Mouse (Mus musculus) layer of hippocampus, adult 9-10 months (tissue): ENCODE measurements at regions not wholly inside any gene's neighbourhood (a gene's known extent, or its start where the extent isn't known, plus 50 kb on each side); places are given as distances from the start of the nearest gene placed in this dataset.

Source experiments
- DNase-seq: peaks from one replicate; pipeline ENCODE4 v3.0.0; 2022; ENCODE audit warnings: low spot score

DNA sequence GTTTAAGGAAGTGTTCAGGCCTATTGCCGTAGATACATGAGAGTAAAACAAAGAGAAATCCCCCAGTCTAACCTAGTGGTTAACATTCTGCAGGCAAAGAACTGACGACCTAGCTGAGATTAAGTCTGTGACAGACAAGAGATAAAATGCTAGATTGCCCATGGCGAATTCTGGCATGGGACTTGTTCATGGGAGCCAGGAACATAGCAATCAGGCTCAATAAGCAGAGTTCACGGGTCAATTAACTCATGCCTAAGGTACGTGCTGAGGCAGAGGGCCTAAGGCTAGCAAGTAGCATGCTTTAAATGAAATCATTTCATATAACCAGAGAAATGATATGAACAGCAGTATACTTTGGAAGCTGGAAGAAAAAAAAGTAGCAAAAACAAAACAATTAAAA, 1119.2 kb upstream of the Adgrl2 start:
- no peak for DNase-seq

DNA sequence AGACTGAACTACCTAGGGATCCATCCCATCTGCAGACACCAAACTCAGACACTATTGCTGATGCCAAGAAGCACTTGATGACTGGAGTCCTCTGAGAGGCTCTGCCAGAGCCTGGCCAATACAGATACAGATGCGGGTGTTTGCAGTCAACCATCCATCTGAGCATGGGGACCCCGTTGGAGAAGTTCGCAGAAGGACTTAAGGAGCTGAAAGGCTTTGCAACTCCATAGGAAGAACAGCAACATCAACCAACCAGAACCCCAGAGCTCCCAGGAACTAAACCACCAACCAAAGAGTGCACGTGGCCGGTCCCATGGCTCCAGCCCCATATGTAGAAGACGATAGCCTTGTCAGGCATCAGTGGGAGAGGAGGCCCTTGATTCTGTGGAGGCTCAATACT, 1121.9 kb upstream of the Adgrl2 start:
- DNase-seq = no peak

DNA sequence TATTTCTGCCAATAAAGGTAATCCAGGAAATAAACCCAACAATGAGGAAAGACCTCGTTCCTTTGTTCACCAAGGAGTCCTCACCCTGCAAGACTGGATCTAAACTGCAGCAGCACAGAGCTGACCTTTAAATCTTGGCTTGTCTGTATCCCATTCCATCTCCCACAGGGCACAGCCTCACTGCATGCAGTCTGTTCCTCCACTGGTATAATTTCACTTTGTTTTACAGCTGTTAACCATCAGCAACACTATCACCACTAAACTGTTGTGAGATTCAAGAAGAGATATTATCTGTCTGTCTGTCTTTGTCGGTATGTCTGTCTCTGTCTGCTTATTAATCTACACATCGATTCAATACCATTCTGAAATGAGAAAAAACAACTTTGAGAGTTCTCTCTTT, 1129.5 kb upstream of the Adgrl2 start:
- no peak for DNase-seq

DNA sequence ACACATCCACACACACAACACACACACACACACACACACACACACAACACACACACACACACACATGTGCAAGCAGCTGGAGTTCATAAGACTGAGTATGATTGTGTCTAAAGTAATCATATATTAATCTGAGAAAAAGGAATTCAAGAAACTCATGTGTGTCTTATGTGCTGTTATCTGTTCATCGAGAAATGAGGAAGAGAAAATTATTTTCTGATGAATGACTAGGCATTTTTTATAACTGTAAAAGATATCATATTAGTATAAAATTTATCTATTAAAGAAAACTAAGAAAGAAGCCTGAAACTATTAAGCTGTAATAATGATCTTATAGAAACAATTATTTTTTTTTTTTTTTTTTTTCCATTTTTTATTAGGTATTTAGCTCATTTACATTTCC, 1156.3 kb upstream of the Adgrl2 start:
- DNase-seq = no peak

DNA sequence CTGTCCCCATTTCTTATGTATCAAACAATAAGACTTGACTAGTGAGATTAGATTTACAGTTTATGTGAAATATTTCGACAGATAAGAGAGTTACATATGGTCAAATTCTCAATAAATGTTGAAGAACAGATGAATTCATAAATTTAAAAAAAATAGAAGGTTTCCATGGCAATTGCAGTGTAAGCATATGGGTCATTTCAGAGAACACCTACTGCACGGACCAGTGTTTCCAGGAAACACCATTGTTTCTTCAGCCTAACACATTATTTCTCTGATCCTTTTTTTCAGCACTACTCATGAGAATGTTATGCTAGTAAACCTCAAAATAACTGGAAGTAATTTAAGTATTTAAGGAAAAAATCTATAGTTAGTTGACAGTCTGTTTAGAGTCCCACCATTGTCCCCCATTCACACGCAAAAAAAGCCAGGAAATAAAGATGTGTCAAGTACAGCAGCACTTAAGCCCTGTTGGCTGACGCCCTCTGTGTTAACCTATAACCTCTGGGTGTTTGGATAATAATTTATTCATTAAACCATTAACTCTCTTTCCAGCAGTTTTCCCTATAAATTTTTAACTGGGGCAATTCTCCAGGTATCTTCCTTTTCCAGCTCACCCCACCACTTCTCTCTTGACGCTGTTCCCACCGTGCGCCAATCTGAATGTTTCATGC, 1160.9 kb upstream of the Adgrl2 start:
- no peak for DNase-seq

DNA sequence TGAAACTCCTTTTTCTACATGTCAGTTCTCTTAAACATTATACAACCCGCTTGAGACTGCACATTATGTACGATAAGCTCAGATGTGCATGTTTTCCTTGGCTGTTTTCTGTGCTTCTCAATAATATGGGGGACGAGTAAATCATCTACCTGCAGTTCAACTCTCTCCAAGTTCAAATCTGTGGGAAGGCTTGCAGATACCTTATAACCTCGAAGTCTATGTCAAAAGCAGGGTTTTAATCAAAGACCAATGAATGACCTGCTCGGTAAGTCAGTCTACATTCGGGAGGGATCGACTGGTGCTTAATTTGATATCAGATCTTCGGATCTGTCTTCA, 1161.4 kb upstream of the Adgrl2 start:
- no peak for DNase-seq

DNA sequence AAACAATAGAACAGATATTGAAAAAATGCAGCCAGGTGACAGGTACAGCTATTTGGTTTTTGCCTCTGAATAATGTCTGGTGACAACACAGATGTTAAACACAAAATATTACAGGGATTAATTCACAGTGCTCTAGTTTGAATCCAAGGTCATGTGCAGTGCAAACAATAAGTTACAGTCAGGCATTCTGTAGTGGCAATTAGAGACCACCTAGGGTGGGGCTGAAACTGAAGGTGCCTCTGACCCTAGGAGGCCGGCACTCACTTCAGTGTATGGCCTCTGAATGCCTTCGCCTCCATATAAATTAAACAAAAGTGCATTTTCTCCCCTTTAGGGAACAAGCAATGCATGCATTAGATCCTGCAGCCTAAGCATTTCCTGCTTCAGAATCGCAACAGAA, 1162.5 kb upstream of the Adgrl2 start:
- DNase-seq = no peak

DNA sequence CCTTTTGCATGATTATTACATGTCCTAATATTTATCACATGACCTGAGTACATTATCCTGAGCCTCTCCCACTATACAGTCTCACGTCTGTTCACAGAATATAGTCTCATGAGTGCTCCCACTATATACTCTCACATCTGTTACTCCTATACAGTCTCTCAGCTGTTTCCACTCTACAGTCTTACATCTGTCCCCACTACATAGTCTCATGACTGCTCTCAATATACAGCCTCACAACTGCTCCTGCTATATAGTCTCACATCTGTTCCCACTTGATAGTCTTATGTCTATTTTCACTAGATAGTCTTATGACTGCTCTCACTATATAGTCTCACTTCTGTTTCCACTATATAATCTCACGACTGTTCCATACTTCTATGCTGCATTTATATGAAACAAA, 1195.5 kb upstream of the Adgrl2 start:
- no peak for DNase-seq

DNA sequence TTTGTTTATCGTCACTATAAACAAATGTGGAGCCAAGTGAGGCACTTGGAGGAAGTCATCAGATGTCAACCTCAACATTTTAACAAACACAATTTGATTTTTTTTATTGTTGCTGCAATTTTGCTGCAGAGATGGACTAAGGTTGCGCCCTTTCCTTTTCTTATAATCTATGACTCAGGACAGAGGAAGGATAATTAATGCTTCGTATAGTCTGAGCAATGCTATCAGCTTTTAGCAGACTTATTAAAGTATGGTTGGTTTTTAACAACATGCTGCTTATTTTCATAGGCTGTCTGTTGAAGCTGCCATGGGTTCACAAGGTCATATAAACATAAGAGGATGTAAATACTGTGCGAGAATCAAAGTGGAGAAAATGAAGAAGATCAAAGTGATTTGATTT, 1202.8 kb upstream of the Adgrl2 start:
- DNase-seq = no peak

DNA sequence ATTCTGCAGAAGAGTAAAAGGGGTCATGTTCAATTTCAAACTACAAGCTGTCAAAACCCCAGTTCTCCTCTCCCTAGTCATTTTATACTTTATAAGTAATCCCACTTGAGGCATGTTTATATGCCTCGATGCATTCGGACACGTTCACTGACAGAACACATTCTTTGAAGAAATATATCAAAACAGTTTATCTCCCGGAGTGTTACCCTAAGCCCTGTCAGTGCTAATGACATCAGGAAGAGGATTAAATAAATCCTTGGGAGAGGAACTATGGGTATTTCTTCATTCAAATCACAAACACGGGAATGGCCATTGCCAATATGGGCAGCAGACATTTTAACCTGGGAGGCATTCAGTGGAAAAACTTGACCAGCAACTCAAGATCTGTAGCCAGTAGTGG, 1208.1 kb upstream of the Adgrl2 start:
- DNase-seq = no peak

DNA sequence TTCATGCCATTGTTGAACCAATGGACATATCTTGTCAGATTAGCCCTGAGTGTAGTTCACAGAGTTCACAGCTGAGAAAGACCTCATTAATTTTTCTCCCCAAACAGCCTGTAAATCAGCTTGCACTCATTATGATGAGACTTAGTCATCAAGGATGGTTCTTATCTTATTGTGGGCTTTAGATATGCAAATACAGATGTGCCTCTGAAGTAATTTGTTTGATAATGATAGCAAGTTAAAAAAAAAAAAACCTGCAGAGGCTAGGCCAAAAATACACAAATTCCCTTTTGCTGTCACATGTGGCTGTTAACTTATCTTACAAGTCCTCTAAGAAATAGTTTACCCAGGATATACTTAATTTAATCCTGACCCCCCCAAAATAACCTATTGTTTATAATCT, 1215.5 kb upstream of the Adgrl2 start:
- no peak for DNase-seq

DNA sequence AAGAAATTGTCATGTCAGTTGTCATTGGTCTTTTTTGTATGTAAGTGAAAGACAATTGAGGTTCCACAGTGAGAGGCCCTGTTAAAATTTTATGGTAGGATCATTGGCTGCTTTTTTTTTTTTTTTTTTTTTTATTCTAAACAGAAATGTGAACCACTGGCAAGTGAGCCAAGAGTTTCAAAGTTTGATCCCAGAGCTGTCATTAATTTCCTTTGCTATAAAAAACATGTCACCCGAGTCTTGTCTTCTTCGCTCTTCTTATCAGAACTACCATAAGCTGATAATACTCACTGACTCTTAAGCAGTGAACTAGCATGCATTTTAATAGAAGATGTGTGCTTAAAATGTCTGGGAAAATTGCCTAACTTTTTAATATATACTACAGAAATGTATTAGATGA, 1204.4 kb upstream of the Adgrl4 start:
- DNase-seq = no peak

DNA sequence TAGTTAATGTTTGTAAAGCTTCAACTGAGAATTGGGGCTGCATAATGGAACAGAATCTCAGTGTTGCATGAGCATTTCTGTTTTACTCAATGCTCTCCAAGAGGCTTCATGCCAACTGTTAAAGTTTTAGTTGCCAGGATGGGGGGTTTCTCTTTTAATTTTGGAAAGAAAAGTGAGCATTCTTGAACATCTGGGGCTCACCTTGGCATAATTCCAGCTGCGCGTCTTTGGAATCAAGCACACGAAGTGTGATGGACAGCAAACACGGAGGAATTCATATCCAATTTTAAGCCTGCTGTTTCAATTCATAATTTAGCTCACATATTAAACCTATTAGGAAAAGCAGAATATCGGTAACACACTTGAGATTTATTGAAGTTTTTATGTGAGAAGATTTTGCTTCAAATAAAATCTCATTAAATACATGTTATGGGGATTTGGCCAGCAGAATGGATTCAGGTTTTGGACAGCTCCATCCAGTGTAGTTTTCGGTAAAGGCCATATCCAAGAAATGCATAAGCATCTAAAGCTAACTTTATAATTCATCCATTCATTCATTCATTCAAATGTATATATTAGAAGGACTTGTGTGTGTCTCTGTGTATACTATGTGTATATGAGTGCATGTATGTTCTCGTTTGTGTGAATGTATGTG, 1200.6 kb upstream of the Adgrl4 start:
- DNase-seq = no peak

DNA sequence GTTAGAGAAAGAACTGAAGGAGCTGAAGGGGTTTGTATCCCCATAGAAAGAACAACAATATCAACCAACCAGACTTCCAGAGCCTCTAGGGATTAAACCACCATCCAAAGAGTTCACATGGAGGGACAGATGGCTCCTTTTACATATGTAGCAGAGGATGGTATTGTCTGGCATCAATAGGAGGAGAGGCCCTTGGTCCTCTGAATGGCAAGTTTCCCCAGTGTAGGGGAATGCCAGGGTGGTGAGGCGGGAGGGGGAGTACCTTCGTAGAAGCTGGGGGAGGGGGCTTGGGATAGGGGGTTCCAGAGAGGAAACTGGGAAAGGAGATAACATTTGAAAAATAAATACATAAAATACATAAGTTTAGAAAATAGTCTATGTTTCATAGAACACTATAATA, 1162.6 kb upstream of the Adgrl4 start:
- no peak for DNase-seq

DNA sequence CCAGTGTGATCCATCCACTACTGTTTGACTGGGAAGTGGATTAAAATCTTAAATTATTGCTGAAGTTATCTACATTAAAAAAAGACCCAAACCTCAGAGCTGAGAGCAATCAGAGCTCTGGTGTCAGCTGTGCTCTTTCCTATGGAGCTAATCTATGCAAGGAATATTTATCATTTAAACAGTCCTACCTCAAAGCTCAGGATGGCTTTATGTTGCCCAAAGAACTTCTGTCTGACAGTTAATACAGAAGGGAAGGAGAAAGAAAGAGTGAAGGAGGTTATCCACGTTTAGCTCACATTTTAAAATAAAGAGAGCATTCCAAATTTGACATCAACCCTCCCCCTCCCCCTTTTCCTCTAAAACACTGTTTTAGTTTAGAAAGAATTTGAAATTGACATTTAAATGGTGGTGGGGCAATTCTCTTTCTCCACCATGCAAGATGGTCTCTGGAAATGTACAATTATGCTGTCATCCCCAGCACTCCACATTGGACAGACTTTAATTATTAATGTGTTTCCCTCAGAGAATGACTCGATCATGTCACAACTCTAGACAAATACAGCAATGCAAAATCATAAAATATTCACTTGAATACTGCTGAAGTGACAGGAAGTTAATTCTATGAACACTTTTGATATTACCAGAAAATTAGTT, 1141.5 kb upstream of the Adgrl4 start:
- DNase-seq = no peak

DNA sequence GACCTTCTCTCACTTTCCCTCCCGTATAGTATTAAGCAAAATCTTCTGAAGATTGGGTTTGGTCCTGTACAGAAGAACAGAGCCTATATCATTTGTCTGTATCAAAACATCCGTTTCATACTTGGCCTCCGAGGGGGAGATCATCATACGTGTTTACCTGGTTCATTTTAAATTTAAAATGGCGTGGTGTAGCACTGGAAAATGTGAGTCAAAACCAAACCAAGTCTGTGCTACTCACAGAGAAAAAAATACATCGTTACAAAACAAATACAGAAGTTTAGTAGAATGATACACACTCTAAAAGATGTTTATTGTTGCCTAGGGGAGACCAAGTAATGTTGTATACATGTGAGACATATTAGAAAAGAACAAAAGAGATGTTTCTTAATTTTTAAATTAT, 1108.9 kb upstream of the Adgrl4 start:
- no peak for DNase-seq

DNA sequence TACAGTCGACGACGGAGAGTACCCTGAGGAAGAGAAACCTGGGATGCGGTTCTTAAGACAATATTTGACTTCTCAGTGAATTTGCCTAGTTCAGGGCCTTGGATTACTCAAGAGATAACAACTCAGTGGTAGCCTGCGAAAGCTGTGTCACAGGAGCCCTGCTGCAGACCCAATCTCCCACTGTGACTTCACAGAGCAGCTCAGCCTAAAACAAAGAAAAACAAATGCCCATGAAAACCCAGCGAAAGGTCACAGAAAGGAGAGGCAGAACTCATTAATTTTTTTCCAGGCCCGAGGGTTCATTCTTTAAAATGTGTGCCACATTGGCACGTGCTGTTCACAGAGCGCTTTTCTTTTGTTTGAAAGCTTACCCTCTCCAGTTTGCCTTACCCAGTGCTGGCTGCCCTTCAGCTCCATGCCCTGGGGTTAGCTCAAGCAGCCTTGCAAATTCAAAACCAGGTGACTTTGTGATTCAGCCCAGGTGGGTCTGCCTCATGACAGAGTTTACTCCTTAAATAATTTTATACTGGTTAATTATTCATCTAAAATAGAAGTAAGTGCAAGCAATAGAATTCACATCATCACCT, 1085.5 kb upstream of the Adgrl4 start:
- DNase-seq = no peak

DNA sequence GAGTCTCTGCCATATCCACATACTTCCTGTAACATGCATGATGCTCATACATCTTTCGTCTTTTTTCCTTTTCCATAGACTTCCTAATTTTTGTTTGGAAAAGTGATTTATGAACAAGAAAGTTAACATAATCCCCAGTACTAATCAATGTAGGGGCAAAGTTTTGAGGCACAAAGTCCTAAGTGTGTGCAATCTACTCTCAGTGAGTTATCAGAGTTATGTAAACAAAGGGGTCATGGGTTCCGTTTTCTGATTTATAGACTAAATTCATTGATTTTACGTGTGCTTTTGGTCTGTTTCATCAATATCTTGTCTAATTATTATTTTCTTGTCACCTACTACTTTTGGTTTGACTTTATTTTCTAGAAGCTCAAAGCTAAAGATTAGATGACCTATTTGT, 1071.9 kb upstream of the Adgrl4 start:
- no peak for DNase-seq

DNA sequence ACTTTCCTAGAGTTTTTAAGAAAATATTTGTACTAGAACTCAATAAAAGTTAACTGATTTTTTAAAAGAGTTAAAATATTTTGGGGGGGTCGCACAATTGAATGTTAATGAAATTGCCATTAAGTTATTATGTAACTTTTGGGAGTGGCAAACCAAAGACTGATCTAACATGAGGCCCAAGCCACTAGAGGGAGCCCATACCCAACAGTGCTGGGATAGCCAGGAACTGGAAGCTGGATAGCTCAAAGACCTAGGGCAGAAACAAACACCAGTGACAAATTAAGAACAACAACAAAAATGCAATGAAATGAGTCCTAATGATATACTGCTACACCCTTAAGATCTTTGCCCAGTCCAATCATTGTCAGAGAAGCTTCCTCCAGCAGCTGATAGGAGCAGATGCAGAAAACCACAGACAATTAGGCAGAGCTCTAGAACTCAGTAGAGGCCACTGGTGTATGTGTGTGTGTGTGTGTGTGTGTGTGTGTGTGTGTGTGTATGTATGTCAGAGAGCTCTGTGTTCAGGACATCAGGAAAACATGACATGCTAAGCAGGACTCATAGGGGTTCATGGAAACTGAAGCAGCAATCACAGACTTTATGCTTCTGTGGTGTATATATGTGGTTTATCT, 1052.6 kb upstream of the Adgrl4 start:
- no peak for DNase-seq

DNA sequence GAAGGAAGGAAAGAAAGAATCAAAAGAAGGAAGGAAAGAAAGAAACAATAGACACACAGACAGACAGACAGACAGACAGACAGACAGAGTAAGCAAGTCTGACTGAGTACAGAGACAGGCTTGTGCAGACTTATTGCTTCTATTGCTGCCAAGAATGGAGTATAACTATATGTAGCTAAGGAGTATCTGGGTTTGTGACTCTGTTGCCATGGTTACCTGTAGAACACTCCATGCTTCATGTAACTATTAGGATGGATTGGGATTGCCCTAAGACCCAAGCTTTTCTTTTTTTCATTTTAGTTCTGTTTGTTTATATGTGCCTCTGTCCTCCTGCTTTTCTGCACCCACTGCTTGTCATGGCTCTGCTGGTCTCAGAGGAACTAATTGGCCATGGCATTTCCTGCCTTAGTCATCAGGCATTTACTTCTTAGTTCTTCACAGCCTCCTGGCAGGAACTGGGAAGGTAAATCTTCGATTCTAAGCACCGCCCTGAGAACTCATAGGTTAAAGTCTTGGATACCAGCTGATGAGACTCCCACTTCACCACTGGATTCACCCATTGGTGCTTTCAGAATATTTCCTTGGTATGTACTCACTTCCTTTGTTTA, 1035.9 kb upstream of the Adgrl4 start:
- DNase-seq = no peak

DNA sequence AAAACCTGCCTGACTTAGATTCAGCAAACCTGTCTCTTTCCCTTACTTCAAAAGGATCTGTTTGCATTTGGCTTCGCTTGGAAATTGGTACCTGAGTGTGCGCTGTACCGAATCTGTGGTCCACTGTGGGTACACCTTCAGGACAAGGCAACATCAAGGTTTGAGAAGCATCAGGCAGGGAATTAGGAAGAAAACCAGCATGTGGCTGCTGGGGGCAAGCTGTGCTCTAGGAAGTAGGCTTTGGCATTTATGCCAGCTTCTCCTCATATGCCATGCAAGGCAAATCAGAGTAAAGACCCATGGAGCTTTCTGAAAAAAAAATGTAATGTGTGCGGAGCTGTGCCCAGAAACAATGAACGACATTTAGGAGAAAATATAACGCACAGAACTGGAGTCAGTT, 1031.6 kb upstream of the Adgrl4 start:
- DNase-seq = no peak

DNA sequence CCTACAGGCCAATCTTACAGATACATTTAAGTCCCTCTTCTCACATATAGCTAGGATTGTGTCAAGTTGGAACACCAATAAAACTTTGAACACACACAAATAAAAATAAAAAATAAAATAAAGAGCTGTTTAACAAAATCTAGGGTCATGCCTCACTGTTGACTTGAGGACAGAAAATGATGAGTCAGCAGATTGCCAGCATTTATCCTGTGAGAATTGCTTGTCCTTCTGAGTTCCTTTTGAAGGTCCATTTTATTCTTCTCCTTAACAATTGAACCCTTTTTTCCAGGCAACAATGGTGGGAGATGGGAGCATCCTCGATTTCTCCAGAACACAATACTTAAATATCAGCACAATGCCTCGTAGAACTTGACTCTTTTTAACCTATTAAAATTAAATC, 1022.4 kb upstream of the Adgrl4 start:
- no peak for DNase-seq

DNA sequence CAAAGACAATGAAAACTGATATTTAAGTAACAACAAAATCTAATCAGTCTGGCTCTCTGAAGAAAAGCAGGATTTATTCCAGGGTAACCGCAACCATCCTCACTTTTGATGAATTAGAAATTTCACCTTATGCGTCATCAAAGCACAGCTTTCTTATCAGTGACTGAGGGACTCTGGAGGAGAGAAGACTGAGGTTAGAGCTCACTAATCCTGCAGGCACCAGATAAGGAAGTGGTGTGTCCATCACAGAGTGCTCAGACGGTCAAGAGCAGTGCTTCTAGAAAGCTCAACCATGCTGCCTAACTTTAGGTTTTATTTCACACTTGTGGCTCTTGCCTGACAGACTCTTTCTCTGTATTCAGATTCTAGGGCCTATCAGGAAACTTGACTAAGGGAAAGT, 1021.2 kb upstream of the Adgrl4 start:
- DNase-seq = no peak
